Mouse (Mus musculus) liver, embryonic 12.5 days (tissue): ENCODE results near the gene Celf3. TPM values are rescaled to one million over a fixed set of nuclear protein-coding genes. Genes with fewer than 3 reads are reported as not detected.

ENCODE experiments used
- ATAC-seq: fragments of 200-750 bp; cut with Nextera tagmentation; 2 replicates; pipeline ENCODE4 v1.8.0; 2017; ENCODE audit warnings: moderate number of reproducible peaks, mild to moderate bottlenecking, moderate library complexity
- H3K27ac ChIP-seq: fragments of 300-500 bp; sonication (generic); 2 replicates; pipeline ENCODE4 v1.5.1; 2016; ENCODE audit warnings: mild to moderate bottlenecking
- H3K27me3 ChIP-seq: fragments of 300-500 bp; sonication (generic); replicated peaks from 2 replicates; pipeline ENCODE4 v1.6.1; 2016; ENCODE audit warnings: mild to moderate bottlenecking, moderate library complexity
- H3K36me3 ChIP-seq: fragments of 300-500 bp; sonication (generic); 2 replicates; pipeline ENCODE4 v1.6.1; 2016; ENCODE audit warnings: mild to moderate bottlenecking, moderate library complexity
- H3K4me1 ChIP-seq: fragments of 300-500 bp; sonication (generic); 2 replicates; pipeline ENCODE4 v1.6.1; 2016
- H3K4me2 ChIP-seq: fragments of 300-500 bp; sonication (generic); 2 replicates; pipeline ENCODE4 v1.6.1; 2016; ENCODE audit warnings: mild to moderate bottlenecking, moderate library complexity
- H3K4me3 ChIP-seq: fragments of 300-500 bp; sonication (generic); 2 replicates; pipeline ENCODE4 v1.5.1; 2016; ENCODE audit warnings: mild to moderate bottlenecking, moderate library complexity
- H3K9ac ChIP-seq: fragments of 300-500 bp; sonication (generic); 2 replicates; pipeline ENCODE4 v1.6.1; 2016; ENCODE audit warnings: mild to moderate bottlenecking, moderate library complexity
- H3K9me3 ChIP-seq: fragments of 300-500 bp; sonication (generic); replicated peaks from 2 replicates; pipeline ENCODE4 v1.6.1; 2016; ENCODE audit warnings: mild to moderate bottlenecking, moderate library complexity
- WGBS: fragments of 180-500 bp; shearing (Covaris S2); methylation state at CpG from one replicate; pipeline ENCODE4 v1.1.7; 2016; ENCODE audit not compliant: insufficient replicate concordance; 5-methylcytosine and 5-hydroxymethylcytosine counted together
- polyA plus RNA-seq: library from polyadenylated mRNA; unstranded; fragments of >200 nt; fragmentation: Nextera tagmentation; extraction: Ambion mirVana; gene quantifications from 2 replicates; pipeline ENCODE4 v1.2.1, GENCODE M21; 2016

Celf3 gene
- polyA plus RNA-seq = 0.22 and 0.44 TPM in 2 replicates

GRCm38 (mm10) chr3:94477981-94478422 is at the start of gene Celf3:
Gene Celf3 (plus strand): TSS chr3:94478295.
- WGBS = 4% methylated on average over 12 of the region's 14 CpGs
- H3K9ac ChIP-seq = no peak within 1 kb of the TSS
- no peaks in the 10 kb centered on the region for H3K9me3 ChIP-seq
- peak; percentile 71 for ATAC-seq
- peaks cover 60% of the 10 kb centered on the region for H3K27me3 ChIP-seq
- peak within 1 kb of the TSS; percentile 40 for H3K4me2 ChIP-seq
- H3K4me3 ChIP-seq = no peak within 1 kb of the TSS
- H3K4me1 ChIP-seq = peaks cover 20% of the 10 kb centered on the region
- H3K27ac ChIP-seq = no peak within 1 kb of the TSS
- H3K36me3 ChIP-seq = no peaks in the 10 kb centered on the region

- Histone ChIP-seq H3K4me1 (no peaks in the 10 kb centered on the region), H3K9ac (no peak overlapping the region), H3K9me3 (no peaks in the 10 kb centered on the region), H3K27ac (no peak overlapping the region), H3K4me2 (no peak overlapping the region), H3K36me3 (no peaks in the 10 kb centered on the region), H3K27me3 (no peaks in the 10 kb centered on the region), H3K4me3 (no peak overlapping the region)
- ATAC-seq = no peak
- 12% methylated on average over 2 of the region's 2 CpGs for WGBS
Measured at GRCm38 (mm10) chr3:94430980-94431379, 47.1 kb upstream of the Celf3 start.

- ATAC-seq = no peak
- H3K4me2 ChIP-seq = no peak overlapping the region
- no peak overlapping the region for H3K9ac ChIP-seq
- H3K27me3 ChIP-seq = peaks cover 2% of the 10 kb centered on the region; the same call in 1 of the 2 replicates
- 0 out of 2 replicates have a peak overlapping the region, but pooled peaks have one; percentile 16 for H3K27ac ChIP-seq
- 59% methylated on average over 2 of the region's 2 CpGs for WGBS
- H3K4me3 ChIP-seq = no peak overlapping the region
- H3K9me3 ChIP-seq = no peaks in the 10 kb centered on the region
- no peaks in the 10 kb centered on the region for H3K4me1 ChIP-seq
- no peaks in the 10 kb centered on the region for H3K36me3 ChIP-seq
Measured at GRCm38 (mm10) chr3:94434305-94434704, 43.8 kb upstream of the Celf3 start.

GRCm38 (mm10) chr3:94436420-94436819 is 41.7 kb upstream of the Celf3 start:
- WGBS = 68% methylated on average over 9 of the region's 9 CpGs
- Histone ChIP-seq H3K4me2 (no peak overlapping the region), H3K4me3 (no peak overlapping the region), H3K27me3 (peaks cover 16% of the 10 kb centered on the region), H3K36me3 (no peaks in the 10 kb centered on the region), H3K4me1 (no peaks in the 10 kb centered on the region), H3K9ac (no peak overlapping the region), H3K9me3 (no peaks in the 10 kb centered on the region), H3K27ac (no peak overlapping the region)
- no peak for ATAC-seq

GRCm38 (mm10) chr3:94441182-94441581 is 36.9 kb upstream of the Celf3 start:
- 30% methylated on average over 3 of the region's 3 CpGs for WGBS
- H3K9ac ChIP-seq = no peak overlapping the region
- peaks cover 16% of the 10 kb centered on the region for H3K27me3 ChIP-seq
- ATAC-seq = no peak
- H3K27ac ChIP-seq = no peak overlapping the region
- H3K36me3 ChIP-seq = peaks cover 18% of the 10 kb centered on the region
- peaks cover 16% of the 10 kb centered on the region for H3K4me1 ChIP-seq
- no peaks in the 10 kb centered on the region for H3K9me3 ChIP-seq
- no peak overlapping the region for H3K4me2 ChIP-seq
- H3K4me3 ChIP-seq = no peak overlapping the region

GRCm38 (mm10) chr3:94442951-94443596 is 35.0 kb upstream of the Celf3 start, which contains the start of gene Mrpl9:
Gene Mrpl9 (plus strand): TSS chr3:94443318.
- Histone ChIP-seq H3K9me3 (no peaks in the 10 kb centered on the region), H3K4me2 (peak within 1 kb of the TSS; percentile 78), H3K27me3 (peaks cover 16% of the 10 kb centered on the region), H3K36me3 (peaks cover 37% of the 10 kb centered on the region), H3K27ac (peak within 1 kb of the TSS; percentile 83), H3K9ac (peak within 1 kb of the TSS; percentile 97), H3K4me1 (peaks cover 16% of the 10 kb centered on the region), H3K4me3 (peak within 1 kb of the TSS; percentile 97)
- under 1% methylated on average over 39 of the region's 39 CpGs for WGBS
- peak; percentile 98 for ATAC-seq

GRCm38 (mm10) chr3:94443597-94443964 is 34.5 kb upstream of the Celf3 start, which contains the start of gene Oaz3:
Gene Oaz3 (minus strand): TSS chr3:94443915.
- Histone ChIP-seq H3K36me3 (peaks cover 42% of the 10 kb centered on the region), H3K27me3 (peaks cover 16% of the 10 kb centered on the region), H3K4me1 (peaks cover 16% of the 10 kb centered on the region), H3K27ac (peak within 1 kb of the TSS; percentile 83), H3K9ac (peak within 1 kb of the TSS; percentile 97), H3K4me2 (peak within 1 kb of the TSS; percentile 78), H3K9me3 (no peaks in the 10 kb centered on the region), H3K4me3 (peak within 1 kb of the TSS; percentile 97)
- WGBS = under 1% methylated on average over 24 of the region's 24 CpGs
- ATAC-seq = peak; percentile 68; the same call in 1 of the 2 replicates

- no peak overlapping the region for H3K9ac ChIP-seq
- peaks cover 63% of the 10 kb centered on the region for H3K36me3 ChIP-seq
- no peak overlapping the region for H3K4me3 ChIP-seq
- H3K4me2 ChIP-seq = no peak overlapping the region
- 85% methylated on average over 2 of the region's 2 CpGs for WGBS
- H3K4me1 ChIP-seq = peaks cover 13% of the 10 kb centered on the region
- H3K27me3 ChIP-seq = no peaks in the 10 kb centered on the region
- no peak overlapping the region for H3K27ac ChIP-seq
- H3K9me3 ChIP-seq = no peaks in the 10 kb centered on the region
- no peak for ATAC-seq
Measured at GRCm38 (mm10) chr3:94449377-94449776, 28.7 kb upstream of the Celf3 start.

GRCm38 (mm10) chr3:94456529-94457000 is 21.5 kb upstream of the Celf3 start:
- peaks cover 18% of the 10 kb centered on the region for H3K27me3 ChIP-seq
- H3K4me3 ChIP-seq = peak overlapping the region; percentile 26; the same call in 1 of the 2 replicates

GRCm38 (mm10) chr3:94457055-94457454 is 21.0 kb upstream of the Celf3 start:
- H3K27me3 ChIP-seq = peaks cover 18% of the 10 kb centered on the region

More at GRCm38 (mm10) chr3:94456529-94457000, 21.5 kb upstream of the Celf3 start:
- Histone ChIP-seq H3K9me3 (no peaks in the 10 kb centered on the region), H3K4me2 (peak overlapping the region; percentile 53), H3K36me3 (no peaks in the 10 kb centered on the region), H3K27ac (no peak overlapping the region), H3K4me1 (peaks cover 8% of the 10 kb centered on the region; the same call in 1 of the 2 replicates), H3K9ac (no peak overlapping the region)
- WGBS = 4% methylated on average over 12 of the region's 12 CpGs
- peak; percentile 72 for ATAC-seq

GRCm38 (mm10) chr3:94459834-94460233 is 18.3 kb upstream of the Celf3 start:
- H3K9ac ChIP-seq = no peak overlapping the region
- WGBS = 77% methylated on average over 2 of the region's 2 CpGs
- 0 out of 2 replicates have a peak, but pooled peaks cover 7% of the 10 kb centered on the region for H3K4me1 ChIP-seq
- H3K4me3 ChIP-seq = no peak overlapping the region
- peaks cover 14% of the 10 kb centered on the region for H3K27me3 ChIP-seq
- ATAC-seq = no peak
- no peak overlapping the region for H3K27ac ChIP-seq
- H3K9me3 ChIP-seq = no peaks in the 10 kb centered on the region
- no peak overlapping the region for H3K4me2 ChIP-seq
- no peaks in the 10 kb centered on the region for H3K36me3 ChIP-seq

More at GRCm38 (mm10) chr3:94457055-94457454, 21.0 kb upstream of the Celf3 start:
- WGBS = 62% methylated on average over 3 of the region's 3 CpGs
- no peaks in the 10 kb centered on the region for H3K36me3 ChIP-seq
- ATAC-seq = no peak
- H3K9ac ChIP-seq = no peak overlapping the region
- no peaks in the 10 kb centered on the region for H3K9me3 ChIP-seq
- H3K4me1 ChIP-seq = 0 out of 2 replicates have a peak, but pooled peaks cover 7% of the 10 kb centered on the region
- peak overlapping the region; percentile 53 for H3K4me2 ChIP-seq
- H3K4me3 ChIP-seq = no peak overlapping the region
- H3K27ac ChIP-seq = no peak overlapping the region

- no peak overlapping the region for H3K9ac ChIP-seq
- ATAC-seq = no peak
- no peaks in the 10 kb centered on the region for H3K9me3 ChIP-seq
- H3K36me3 ChIP-seq = no peaks in the 10 kb centered on the region
- H3K4me3 ChIP-seq = no peak overlapping the region
- no peaks in the 10 kb centered on the region for H3K4me1 ChIP-seq
- peaks cover 12% of the 10 kb centered on the region; the same call in 1 of the 2 replicates for H3K27me3 ChIP-seq
- no peak overlapping the region for H3K4me2 ChIP-seq
- H3K27ac ChIP-seq = no peak overlapping the region
- WGBS = 69% methylated on average over 11 of the region's 11 CpGs
Measured at GRCm38 (mm10) chr3:94463926-94464578, 14.0 kb upstream of the Celf3 start.
